Mouse (Mus musculus): ENCODE data around the gene Rpl22.

Gene Rpl22

DNA sequence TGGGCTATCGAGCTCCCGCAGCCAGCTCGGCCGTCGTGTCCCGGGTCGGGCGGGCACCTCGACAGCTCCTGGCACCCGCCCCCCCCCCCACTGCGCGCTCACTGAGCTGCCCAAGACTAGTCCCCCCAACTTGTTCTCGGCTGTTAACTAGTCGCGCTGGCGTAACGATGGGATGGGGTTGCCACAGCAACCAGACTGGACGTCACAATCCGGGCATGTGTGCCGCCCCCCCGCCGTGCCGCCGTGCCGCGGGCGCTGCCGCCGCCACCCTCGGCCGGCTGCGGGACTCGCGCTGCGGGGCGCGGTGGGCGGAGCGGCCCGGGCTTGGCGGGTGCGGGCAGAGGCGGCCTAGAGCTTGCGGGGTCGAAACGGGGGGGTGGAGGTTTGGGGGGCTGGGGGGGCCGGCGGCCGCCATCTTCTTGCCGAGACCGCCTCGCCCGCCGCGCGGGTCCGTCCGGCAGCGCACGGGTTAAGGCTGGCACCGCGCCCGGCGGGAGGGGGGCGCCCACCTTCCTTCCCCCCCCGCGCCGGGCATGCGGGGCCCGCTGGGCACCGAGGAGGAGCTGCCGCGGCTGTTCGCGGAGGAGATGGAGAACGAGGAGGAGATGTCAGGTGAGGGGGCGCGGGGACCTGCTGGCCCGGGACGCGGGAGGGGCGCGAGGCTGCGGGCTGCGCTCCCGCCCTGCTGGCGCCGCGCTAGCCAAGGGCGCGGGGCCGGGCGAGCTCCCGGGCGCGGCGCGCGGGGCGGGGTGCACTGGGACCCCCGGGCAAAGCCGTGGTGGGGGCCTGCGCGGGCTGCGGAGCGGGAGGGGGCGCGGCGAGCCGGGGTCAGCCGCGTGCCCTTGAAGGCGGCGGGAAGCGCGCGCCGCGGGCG is 13.1 kb downstream of the Rpl22 start, which contains the start of gene Chd5:
Chd5 (plus strand) TSS at position 233 of the 874 bp plus-strand sequence.
- peak; percentile 77 for DNase-seq

- peak; percentile 29 for DNase-seq
These were observed 13.8 kb downstream of the Rpl22 start for GRCm38 (mm10) chr4:152339293-152339790.

DNA sequence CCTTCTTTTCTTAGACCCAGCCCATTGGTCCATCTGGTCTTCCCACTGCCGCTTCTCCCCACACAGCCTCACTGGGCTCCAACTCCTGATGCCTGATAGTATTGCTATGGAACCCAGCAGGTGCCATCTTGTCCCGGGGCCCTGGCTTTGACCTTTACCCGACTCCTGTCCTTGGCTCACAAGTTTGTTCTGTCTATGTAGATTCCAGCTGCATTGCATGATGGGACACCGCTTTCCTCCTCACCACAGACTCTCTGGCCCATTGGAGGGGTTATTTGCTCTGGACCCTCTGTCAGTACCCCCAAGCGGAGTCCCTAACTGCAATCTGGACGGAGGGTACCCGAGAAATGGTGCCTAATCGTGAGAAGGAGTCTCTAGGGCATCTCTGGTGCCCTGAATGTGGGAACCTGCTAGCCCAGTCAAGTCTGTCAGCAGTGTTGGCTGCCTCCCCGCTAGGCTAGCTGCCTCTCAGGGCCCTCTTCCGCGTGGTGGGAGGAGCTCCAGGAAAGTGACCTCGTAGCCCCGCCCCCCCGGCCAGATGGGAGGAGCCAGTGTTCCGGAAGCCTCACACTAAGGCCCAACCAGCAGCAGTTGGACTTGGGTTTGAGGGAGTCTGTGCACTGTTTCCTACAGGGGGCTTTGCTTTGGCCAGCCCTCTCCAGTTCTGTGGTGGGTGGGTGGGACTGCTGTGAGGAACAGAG is 15.2 kb downstream of the Rpl22 start:
- DNase-seq = no peak

DNA sequence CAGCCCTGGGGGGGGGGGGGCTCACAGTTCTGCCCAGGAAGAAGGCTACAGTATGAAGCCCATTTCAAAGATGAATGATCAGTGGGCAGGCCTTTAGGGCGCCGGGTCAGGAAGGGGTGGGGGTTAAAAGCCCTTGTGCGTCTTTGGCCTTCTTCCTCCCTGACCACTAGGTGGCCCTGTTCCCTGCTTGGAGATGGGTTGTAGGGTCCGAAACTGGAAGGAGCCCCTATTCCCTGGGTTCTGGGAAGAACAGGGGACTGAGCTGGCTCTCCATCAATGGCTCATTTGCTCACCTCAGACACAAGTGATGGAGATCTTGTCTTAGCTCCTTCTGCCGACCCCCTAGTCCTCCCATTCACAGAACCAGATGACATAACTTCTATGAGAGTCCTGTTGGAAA is 17.8 kb downstream of the Rpl22 start:
- DNase-seq = no peak

DNA sequence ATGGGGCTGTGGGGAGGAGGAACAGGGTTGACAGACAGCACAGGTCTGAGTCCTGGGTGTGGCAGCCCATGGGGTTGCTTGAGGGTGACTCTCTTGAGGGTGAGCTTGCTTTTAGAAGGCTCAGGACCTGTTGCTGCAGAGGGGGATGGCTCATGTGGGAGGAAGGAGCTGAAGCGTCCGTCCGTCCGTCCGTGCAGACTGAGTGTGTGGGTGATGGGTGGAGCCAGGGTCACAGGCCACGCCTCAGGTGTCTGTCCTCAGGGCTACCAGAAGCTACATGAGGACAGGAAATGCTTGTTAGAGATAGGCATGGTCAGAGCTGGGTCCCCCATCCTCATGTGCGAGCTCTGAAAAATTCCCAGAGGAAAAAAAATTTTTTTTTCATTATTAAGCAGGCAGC is 19.1 kb downstream of the Rpl22 start:
- no peak for DNase-seq

- DNase-seq = peak; percentile 50
These were observed 19.8 kb downstream of the Rpl22 start for GRCm38 (mm10) chr4:152345120-152345889.

DNA sequence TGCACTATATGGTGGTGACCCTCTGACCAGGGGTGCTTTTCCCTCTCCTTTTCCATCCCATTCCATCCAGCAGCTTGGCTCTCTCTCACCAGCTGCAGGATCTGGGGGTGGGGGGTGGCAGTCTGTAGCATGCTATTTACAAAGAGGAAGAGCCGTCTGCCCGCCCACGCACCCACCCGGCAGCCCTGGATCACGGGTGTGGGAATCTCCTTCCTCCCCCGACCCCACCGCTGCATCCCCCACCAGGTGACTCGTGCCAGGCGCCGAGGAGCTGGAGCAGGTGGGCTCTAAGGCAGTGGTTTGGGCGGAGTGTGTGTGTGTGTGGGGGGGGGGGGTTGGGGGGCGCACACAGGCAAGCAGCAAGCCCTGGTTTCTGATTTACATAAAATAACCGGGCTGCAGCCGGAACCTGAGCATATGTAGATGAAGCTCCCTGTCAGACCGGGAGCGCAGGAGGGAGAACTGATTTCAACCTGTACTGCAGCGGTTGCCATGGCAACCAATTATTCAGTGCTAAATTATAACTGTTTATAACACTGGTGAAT is 24.4 kb downstream of the Rpl22 start:
- peak; percentile 80 for DNase-seq

GRCm38 (mm10) chr4:152350722-152351421 is 25.3 kb downstream of the Rpl22 start:
- no peak for DNase-seq

DNA sequence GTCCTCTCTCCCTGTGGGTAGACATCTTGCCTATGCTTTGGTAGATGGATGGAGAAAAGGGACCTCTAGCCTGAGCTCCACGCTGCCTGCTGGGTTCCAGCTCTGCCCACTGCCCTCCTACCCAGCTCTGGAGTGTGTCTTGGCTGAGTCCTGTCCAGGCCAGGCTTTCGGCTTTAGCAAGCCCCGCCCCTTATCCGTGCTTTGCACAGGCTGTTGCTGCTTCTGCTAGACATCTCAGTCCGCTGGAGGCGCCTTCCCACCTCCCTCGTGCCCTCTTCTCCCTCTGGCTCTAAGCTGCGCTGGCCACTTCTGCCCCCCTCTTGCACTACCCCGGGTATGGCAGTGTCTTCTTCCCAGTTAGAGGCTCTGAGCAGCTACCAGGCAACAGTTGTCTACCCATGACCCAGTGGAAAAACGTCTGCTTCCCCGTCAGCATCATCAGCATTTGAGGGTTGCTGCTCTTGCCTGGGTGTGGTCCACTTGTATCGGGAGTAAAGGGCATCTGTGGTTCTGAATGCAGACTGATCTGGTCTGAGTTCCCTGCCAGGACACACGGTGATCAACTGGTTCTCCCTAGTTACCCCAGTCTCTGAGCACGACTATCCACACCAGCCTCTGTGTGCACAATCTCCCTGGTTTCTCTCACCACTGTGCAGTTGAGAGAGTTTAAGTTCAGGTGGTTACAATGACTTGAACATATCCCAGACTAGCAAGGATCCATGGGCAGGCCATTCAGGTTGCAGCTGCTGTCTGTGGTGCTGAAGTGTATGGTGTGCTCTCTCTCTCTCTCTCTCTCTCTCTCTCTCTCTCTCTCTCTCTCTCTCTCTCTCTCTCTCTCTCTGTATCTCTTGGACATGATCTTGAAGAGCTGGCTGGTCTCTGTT is 26.1 kb downstream of the Rpl22 start:
- DNase-seq = peak; percentile 26

DNA sequence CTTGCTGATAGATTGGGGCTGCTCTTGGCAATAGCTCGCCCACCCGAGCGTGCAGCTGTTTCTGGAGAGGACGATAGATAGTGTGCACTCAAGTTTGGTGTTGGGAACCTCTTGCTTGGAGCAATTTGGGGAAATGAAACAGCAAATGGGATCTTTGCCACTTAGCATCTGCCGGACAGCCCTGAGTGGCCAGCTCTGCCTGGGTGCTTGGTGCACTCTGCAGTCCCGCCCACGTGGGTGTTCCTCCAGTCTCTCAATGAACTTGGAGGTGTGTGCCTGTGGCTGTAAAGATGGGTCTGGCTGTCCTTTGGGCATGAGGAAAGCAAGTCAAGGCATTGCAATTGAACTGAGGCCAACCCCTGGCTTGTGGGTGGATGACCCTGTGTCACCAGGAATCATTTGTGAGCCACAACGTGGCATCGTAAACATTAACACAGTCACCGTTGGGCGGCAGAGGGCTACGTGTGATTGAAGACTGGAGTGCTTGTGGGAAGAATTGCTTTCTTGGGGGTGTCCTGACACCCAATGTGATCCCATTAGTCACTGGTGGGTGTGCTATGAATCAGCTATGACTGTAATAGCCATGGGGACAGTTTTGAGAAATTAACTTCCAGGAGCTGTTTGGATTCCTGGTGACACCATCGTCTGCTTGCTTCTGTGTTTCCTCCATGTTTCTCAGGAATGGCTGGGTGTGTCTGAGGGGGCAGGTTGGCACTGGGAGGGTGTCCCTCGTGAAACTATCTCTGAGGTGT is 28.5 kb downstream of the Rpl22 start:
- DNase-seq = no peak

DNA sequence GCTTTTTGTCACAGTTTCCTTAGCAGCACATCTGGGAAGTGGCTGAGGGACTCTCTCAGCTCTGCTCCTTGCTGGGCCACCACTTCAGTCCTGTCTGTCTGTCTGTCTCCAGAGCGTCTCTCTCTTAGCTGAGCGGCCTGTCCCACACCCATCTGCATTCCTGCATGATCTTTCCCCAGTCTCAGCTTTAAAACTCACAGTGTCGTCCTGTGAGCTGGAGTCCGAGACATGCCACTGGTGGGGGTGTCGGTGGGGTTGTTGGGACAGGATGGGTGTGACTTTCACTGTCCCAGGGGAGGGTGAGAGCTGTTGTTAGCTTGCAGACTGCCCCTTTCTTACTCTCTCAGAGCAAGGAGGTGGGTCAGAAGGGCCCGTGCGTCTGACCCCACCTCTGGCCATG is 30.1 kb downstream of the Rpl22 start:
- DNase-seq = no peak

DNA sequence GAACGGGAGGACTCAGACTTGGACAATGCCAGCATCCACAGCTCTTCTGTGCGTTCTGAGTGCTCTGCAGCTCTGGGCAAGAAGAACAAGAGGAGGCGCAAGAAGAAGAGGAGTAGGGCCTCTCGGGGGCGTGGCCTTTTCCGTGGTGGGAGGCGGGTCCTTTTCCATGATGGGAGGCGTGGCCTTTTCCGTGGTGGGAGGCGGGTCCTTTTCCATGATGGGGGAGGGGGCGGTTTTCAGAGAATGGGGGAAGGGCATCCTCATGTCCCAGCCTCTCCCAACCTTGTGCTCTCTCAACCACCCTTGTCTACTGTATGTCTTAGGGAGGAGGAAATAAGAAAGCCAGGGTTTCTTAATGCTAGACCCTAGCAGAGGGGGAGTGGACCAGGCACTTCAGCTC is 34.2 kb downstream of the Rpl22 start:
- DNase-seq = no peak

- no peak for DNase-seq
These were observed 35.3 kb downstream of the Rpl22 start for GRCm38 (mm10) chr4:152360855-152361254.

- no peak for DNase-seq
These were observed 36.6 kb downstream of the Rpl22 start for GRCm38 (mm10) chr4:152362180-152362579.

DNA sequence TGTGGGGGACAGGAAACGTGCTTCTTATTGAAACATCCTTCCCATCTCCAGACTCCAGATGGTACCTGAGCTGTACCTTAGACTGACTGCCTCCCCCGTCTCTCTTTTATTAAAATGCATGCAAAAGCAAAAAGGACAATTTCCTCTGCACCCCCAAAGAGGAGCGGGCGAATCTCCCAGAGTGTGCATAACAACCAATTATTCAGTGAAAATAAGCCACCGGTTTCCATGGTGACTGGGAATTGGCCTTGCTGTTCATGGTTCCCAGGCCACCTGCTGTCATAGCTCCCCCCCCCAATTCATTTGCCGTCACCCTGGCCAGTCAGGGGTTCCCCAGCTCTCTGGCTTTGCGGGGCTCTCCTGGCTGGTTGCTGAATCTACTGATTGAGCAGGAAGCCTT is 39.7 kb downstream of the Rpl22 start:
- no peak for DNase-seq

- no peak for DNase-seq
These were observed 57.1 kb downstream of the Rpl22 start for GRCm38 (mm10) chr4:152382528-152383252.

Data from right cerebral cortex, postnatal 14 days (tissue).